ENCODE assay signal across 8 mouse cellular contexts in genomic region chr1:178320723-178321590, GRCm38 (mm10). TPM values are rescaled to one million over a fixed set of nuclear protein-coding genes. Genes with fewer than 3 reads are reported as not detected.
DNase-seq lines count a peak whose midpoint lies in the region; ATAC-seq and TF ChIP-seq lines count a peak whose summit lies in the region.

No protein-coding gene starts in this region.

- peak overlapping the region; percentile 97 for H3K9ac ChIP-seq in intestine, embryonic 14.5 days (ENCODE audit: low read length)

- peak overlapping the region; percentile 100 for H3K27ac ChIP-seq in layer of hippocampus, adult 2 months
- peak overlapping the region; percentile 99; the same call in 1 of the 2 replicates for H3K27ac ChIP-seq in intestine, embryonic 14.5 days (ENCODE audit: low read depth)

- TF ChIP-seq CTCF in layer of hippocampus, adult 2 months (conservative IDR thresholded peaks at IDR 0.05) = no peak

- 52% methylated on average over 5 of the region's 5 CpGs for WGBS in intestine, embryonic 14.5 days

- no peak for DNase-seq in layer of hippocampus, adult 2 months (ENCODE audit: low spot score in 2 of 2)
- DNase-seq in layer of hippocampus, postnatal 36 days = no peak
- DNase-seq in embryo, embryonic 10.5 days (ENCODE audit: low spot score) = peak; percentile 64
- DNase-seq in intestine, embryonic 14.5 days (ENCODE audit: low spot score) = peak; percentile 61
- peak; percentile 50 for DNase-seq in neural tube, embryonic 10.5 days (ENCODE audit: extremely low spot score, low spot score)
- DNase-seq in cerebellum, postnatal 10 days = no peak
- DNase-seq in gastrocnemius, postnatal 4 days (ENCODE audit: low spot score in 2 of 2) = no peak

- peaks cover 19% of the 10 kb centered on the region for H3K4me1 ChIP-seq in intestine, embryonic 14.5 days (replicated peaks; ENCODE audit: control insufficient read depth, insufficient read depth, low read length)

- no peaks in the 10 kb centered on the region for H3K9me3 ChIP-seq in intestine, embryonic 14.5 days (ENCODE audit: control insufficient read depth, low read length)

- no peak for ATAC-seq in intestine, embryonic 14.5 days (replicated peaks; ENCODE audit: low FRiP score, low TSS enrichment, low read depth)
- no peak for ATAC-seq in frontal cortex, adult (ENCODE audit: low TSS enrichment)

- H3K4me3 ChIP-seq in layer of hippocampus, adult 2 months = peak overlapping the region; percentile 77
- peak overlapping the region; percentile 72 for H3K4me3 ChIP-seq in intestine, embryonic 14.5 days (ENCODE audit: low read depth, low read length)

- H3K4me2 ChIP-seq in intestine, embryonic 14.5 days (ENCODE audit: low read length) = peak overlapping the region; percentile 87

- peaks cover 57% of the 10 kb centered on the region for H3K36me3 ChIP-seq in intestine, embryonic 14.5 days (ENCODE audit: control insufficient read depth, insufficient read depth, low read length)

- no peaks in the 10 kb centered on the region for H3K27me3 ChIP-seq in intestine, embryonic 14.5 days (replicated peaks; ENCODE audit: control insufficient read depth, insufficient read depth, low read length)

RNA-seq across cellular contexts. Expression of gene Cox20, which starts 2.0 kb away (rescaled TPM):
- total RNA-seq in layer of hippocampus, adult 2 months (2021) = 10 to 100 TPM; 33.2 to 38.4 TPM
- total RNA-seq in layer of hippocampus, postnatal 36 days (2021) = 10 to 100 TPM; 42.9 to 44.0 TPM
- polyA plus RNA-seq in intestine, embryonic 14.5 days (2014; fragmentation: Nextera tagmentation; extraction: Ambion mirVana) = 126 and 133 TPM in 2 replicates
- 10 to 100 TPM; 38.3 to 42.9 TPM for total RNA-seq in gastrocnemius, postnatal 4 days (2021)

RNA-seq across cellular contexts. Expression of gene Hnrnpu, which starts 16.6 kb away (rescaled TPM):
- total RNA-seq in layer of hippocampus, adult 2 months (2021) = 100 to 1,000 TPM; 431 to 439 TPM
- 100 to 1,000 TPM; 397 to 425 TPM for total RNA-seq in layer of hippocampus, postnatal 36 days (2021)
- polyA plus RNA-seq in intestine, embryonic 14.5 days (2014; fragmentation: Nextera tagmentation; extraction: Ambion mirVana) = 378 and 384 TPM in 2 replicates
- 100 to 1,000 TPM; 318 to 386 TPM for total RNA-seq in gastrocnemius, postnatal 4 days (2021)

Comparison
In these comparisons a context has a peak if more than half of its experiments do, and no peak if none do; other contexts are left out.
1. DNase-seq: peak in embryo, embryonic 10.5 days (single experiment), intestine, embryonic 14.5 days (single experiment) and neural tube, embryonic 10.5 days (single experiment); none in layer of hippocampus, adult 2 months (0 of 2), layer of hippocampus, postnatal 36 days (0 of 2), cerebellum, postnatal 10 days (0 of 2) and gastrocnemius, postnatal 4 days (0 of 2).